Mouse (Mus musculus) spleen, embryonic (tissue): ENCODE measurements around the gene Cwc25.

ENCODE experiments used
- CTCF ChIA-PET: fragments of 350-600 bp; sonication (Branson Sonifier 250); formaldehyde crosslinking; loops from one replicate; lab custom pipeline; 2022; lab: Charles Lee

Gene Cwc25

GRCm38 (mm10) chr11:97801409-97802193 lies 35.2 kb upstream of the Cwc25 start:
- CTCF ChIA-PET: interaction anchor here (0.6 kb wide), 1 partner anchor 8 kb away, joined by 10 read pairs; no protein-coding TSS in a partner anchor

DNA sequence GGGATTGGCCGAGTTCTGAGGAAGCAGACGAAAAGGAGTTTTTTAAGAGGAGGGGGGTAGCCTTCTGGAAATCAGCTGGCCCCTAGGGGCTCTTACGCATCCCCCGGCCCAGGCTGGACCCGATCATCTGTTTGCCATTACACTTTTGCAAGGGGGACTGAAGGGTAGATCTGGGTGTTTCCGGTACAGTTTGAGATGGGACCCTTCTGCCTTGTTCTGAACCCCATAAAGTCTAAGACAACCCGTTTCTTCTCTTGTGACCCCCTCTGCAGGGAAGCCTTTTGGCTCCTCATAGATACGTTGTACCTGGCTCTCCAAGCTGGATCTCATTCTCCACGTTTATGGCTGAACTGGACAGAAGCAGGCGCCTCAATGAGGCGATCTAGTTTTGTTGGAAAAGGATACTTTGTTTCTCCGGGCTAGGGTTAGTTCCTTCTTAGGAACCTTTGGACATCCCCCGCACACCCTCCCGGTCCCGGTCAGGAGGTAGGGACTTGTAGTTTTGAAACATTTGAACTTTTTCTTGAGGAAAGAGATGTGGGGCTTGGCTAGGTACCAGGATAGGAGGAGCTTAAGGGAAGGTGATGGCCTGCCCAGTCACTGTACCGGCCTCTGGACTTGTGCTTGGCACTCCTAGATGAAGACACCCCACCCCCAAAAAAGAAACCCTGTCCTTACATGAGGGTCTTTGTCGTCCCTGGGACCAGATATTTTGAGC lies 34.5 kb upstream of the Cwc25 start:
- CTCF ChIA-PET: no interaction called here

- CTCF ChIA-PET: no interaction called here
Observed at GRCm38 (mm10) chr11:97799994-97800690, 33.8 kb upstream of the Cwc25 start.

- CTCF ChIA-PET: interaction anchor here (0.6 kb wide), 1 partner anchor 223 kb away, joined by 5 read pairs; no protein-coding TSS in a partner anchor
Observed at GRCm38 (mm10) chr11:97799146-97799993, 33.0 kb upstream of the Cwc25 start.

GRCm38 (mm10) chr11:97798782-97799145 lies 32.4 kb upstream of the Cwc25 start, which contains the start of gene Lasp1:
TSS of gene Lasp1 (plus strand) at chr11:97799000.
- CTCF ChIA-PET: interaction anchor here (0.6 to 0.7 kb wide), 2 partner anchors 224 to 556 kb away, joined by 5 to 8 read pairs; no protein-coding TSS in a partner anchor

- CTCF ChIA-PET: interaction anchor here (0.5 to 0.7 kb wide), 3 partner anchors 67 to 1076 kb away, joined by 8 to 18 read pairs (median 14); no protein-coding TSS in a partner anchor
Observed at GRCm38 (mm10) chr11:97798083-97798435, 31.7 kb upstream of the Cwc25 start.

DNA sequence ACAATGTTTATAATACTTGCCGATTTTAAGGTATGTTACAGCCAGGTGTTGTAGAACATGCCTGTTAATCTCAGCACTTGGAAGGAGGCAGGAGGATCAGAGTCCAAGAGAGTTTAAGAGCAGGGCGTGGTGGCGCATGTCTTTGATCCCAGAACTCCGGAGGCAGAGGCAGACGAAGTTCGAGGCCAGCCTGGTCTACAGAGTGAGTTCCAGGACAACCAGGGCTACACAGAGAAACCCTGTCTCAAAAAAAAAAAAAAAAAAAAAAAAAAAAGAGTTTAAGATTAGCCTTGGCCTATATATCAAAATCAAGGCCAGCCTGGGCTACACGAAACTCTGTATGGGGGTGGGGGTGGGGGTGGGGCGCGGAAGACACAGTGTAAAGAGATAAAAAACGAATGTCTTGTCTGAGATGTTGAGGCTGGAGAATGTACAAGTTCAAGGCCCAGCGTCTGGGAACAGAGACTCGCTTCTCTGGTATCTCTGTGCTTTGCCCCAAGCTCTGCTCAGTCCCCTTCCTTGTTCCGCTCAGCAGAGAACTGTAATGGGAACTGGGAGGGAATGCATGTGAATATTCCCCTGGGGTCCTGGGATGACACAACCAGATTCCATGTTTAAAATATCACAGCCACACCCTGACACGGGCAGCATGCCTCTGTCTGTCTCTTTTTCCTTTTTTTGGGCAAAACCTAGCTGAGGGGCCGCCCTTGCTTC lies 31.2 kb upstream of the Cwc25 start:
- CTCF ChIA-PET: interaction anchor here (0.5 to 0.6 kb wide), 3 partner anchors 67 to 1075 kb away, joined by 5 to 18 read pairs (median 14); no protein-coding TSS in a partner anchor

- CTCF ChIA-PET: interaction anchor here (0.6 kb wide), 1 partner anchor 498 kb away, joined by 5 read pairs; no protein-coding TSS in a partner anchor
Observed at GRCm38 (mm10) chr11:97796910-97797309, 30.6 kb upstream of the Cwc25 start.

DNA sequence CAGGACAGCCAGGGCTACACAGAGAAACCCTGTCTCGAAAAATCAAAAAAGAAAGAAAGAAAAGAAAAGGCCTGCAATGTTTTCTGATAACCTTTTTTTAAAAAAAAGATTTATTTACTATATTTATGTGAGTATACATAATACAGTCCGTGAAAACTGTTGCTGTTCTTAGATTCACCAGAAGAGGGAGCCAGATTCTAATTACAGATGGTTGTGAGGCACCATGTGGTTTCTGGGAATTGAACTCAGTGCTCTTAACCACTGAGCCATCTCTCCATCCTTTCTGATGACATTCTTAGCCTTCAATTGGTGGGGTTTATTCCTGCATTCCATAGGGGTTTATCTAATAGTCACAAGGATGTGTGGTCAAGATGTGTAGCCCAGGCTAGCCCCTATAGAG lies 26.8 kb upstream of the Cwc25 start:
- CTCF ChIA-PET: interaction anchor here (0.5 to 0.7 kb wide), 3 partner anchors 8 to 244 kb away, joined by 5 to 10 read pairs (median 5); no protein-coding TSS in a partner anchor

DNA sequence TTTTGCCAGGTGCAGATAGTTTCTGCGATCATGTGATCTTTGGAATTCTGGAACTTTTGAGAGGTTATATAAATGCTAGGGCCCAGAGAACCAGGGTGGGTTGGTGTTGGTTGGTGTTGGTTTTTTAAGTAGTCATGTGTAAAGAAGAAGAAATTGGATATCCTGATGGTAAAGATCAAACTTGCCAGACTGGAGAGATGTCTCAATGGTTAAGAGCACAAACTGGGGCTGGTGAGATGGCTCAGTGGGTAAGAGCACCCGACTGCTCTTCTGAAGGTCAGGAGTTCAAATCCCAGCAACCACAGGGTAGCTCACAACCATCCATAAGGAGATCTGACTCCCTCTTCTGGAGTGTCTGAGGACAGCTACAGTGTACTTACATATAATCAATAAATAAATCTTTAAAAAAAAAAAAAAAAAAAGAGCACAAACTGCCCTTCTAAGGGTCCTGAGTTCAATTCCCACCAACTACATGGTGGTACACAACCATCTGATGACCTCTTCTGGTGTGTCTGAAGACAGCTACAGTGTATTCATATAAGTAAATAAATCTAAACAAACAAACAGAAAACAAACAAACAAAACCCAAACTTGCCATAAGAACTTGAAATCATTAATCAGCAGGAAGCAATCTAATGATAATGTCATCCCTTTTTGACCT lies 24.6 kb upstream of the Cwc25 start:
- CTCF ChIA-PET: interaction anchor here (0.7 to 1.2 kb wide), 2 partner anchors 95 to 213 kb away, joined by 5 to 10 read pairs; no protein-coding TSS in a partner anchor

DNA sequence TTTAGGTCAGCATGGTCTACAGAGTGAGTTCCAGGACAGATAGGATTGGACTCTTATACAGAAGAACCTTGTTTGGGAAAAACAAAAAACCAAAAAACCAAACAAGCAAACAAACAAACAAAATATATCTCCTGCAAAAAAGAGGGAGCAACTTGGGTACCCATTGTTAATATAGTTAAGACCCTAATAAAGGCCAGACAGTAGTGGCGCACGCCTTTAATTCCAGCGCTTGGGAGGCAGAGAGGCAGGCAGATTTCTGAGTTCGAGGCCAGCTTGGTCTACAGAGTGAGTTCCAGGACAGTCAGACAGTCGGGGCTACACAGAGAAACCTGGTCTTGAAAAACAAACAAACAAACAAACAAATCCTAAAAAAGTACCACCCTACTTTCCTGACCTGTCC lies 23.4 kb upstream of the Cwc25 start:
- CTCF ChIA-PET: no interaction called here

DNA sequence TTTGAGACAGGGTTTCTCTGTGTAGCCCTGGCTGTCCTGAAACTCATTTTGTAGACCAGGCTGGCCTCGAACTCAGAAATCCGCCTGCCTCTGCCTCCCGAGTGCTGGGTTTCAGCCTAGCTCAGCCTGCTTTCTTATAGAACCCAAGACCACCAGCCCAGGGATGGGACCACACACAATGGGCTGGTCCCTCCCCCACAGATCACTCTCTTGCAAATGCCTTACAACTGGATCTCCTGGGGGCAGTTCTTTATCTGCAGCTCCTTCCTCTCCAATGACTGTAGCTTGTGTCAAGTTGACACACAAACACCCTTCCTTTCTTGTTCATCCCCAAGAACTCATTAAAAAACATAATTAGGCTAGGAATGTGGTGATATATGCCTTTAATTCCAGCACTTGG lies 21.6 kb upstream of the Cwc25 start:
- CTCF ChIA-PET: no interaction called here

- CTCF ChIA-PET: interaction anchor here (0.5 to 0.6 kb wide), 2 partner anchors 17 to 119 kb away, joined by 3 to 5 read pairs; no protein-coding TSS in a partner anchor
Observed at GRCm38 (mm10) chr11:97782564-97782895, 16.2 kb upstream of the Cwc25 start.

DNA sequence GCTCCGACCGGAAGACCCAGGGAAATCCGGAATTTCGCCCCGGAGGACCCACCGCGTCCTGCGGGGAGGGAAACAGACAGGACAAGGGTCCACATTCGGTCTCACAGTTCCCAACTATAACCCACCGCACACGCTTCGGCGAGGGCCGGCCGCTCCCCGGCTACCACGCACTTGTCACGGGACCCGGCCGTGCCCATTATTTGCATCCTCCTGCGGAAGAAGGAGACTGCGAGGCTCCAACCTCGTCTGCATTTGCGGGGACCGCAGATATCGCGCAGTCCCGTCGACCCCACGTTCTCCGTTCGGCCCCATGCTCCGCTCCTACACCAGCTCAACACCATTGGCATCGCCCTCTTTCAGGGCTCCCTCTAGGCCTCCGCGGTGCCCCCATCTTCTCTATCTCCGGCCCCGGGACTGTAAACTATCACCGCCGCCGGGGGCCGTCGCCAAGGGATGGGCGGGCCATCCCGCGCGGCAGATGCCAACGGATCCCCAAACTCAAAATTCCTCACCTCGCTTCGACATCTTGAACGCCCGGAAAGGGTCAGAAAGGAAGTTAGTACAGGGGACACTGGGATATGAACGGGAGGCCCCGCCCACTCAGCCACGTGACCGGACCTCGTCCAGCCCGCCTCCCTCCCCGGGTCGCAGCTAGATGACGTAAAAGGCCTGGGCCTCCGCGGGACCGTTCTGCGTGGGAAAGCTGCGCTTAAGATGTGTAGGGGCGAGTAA lies 15.6 kb upstream of the Cwc25 start, which contains the start of gene Rpl23:
Gene Rpl23 (minus strand): TSS at position 606 of the 732 bp plus-strand sequence.
- CTCF ChIA-PET: no interaction called here

- CTCF ChIA-PET: interaction anchor here (0.7 kb wide), 1 partner anchor 84 kb away, joined by 3 read pairs; no protein-coding TSS in a partner anchor
Observed at GRCm38 (mm10) chr11:97781478-97781831, 15.1 kb upstream of the Cwc25 start.

DNA sequence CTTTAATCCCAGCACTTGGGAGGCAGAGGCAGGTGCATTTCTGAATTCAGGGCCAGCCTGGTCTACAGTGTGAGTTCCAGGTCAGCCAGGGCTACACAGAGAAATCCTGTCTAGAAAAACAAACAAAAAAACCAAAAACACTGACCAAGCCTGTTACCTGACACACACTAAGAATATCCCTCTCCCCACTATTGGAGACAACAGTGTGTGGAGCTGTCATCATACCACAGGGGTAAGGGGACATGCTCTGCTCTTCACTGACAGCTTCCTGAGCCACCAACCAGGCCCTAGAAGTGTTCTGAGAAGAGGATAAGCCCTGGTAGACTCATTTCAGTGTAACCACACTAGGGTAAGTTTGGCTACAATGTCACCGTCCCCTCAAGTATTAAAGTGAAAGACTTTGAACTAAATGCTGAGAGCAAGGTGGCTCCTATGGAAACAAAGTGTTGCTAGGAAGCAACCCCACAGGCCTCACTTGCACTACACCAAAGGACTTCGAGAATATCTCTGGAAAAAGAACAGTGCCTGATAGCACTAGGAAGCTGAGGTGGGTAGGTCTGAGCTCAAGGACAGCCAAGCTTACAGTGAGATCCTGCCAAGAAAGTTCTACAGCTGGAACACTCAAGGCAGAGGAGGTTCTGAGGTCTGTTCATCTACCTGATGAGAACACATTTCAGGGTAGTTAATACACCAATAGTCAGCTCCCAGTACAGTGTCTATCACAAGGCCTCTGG lies 13.8 kb upstream of the Cwc25 start:
- CTCF ChIA-PET: no interaction called here

GRCm38 (mm10) chr11:97778918-97779317 lies 12.6 kb upstream of the Cwc25 start:
- CTCF ChIA-PET: no interaction called here

GRCm38 (mm10) chr11:97777129-97777529 lies 10.8 kb upstream of the Cwc25 start:
- CTCF ChIA-PET: no interaction called here
